Mouse (Mus musculus): ENCODE measurements around the gene Gm20909. TPM values are rescaled to one million over a fixed set of nuclear protein-coding genes. Genes with fewer than 3 reads are reported as not detected.
"Not testable (repeated sequence)": the region's sequence is repeated elsewhere in the genome, so short reads cannot be mapped to it uniquely, and the experiment has no call there.

Gene Gm20909
- not detected in 2 replicates for polyA plus RNA-seq (2014; fragmentation: Nextera tagmentation; extraction: Ambion mirVana)

DNA sequence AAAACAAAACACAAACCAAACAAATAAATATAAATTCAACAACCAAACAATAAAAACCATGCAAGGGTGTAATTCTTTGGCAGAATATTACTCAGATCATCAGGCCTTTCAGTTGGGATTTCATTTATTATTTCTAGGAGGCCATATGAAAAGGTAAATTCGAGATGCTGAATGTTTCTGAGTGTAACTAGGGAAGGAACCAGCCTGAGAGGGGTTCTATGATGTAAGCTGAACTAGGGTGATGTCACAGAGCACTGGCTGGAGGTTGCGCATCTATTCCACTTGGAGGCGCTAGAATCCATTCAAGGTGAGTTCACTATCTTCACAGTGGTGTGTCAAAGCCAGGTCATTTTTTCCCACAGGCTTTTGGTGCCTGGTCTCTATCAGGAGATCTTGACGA is at the start of gene Gm20909:
TSS of gene Gm20909 (plus strand) at position 301 of the 400 bp plus-strand sequence.
- H3K27ac ChIP-seq (ENCODE audit: low read depth, low read length); ATAC-seq (ENCODE audit: low read depth); H3K4me1 ChIP-seq (ENCODE audit: control insufficient read depth, insufficient read depth, low read length); H3K4me3 ChIP-seq (ENCODE audit: low read depth, low read length); H3K36me3 ChIP-seq (ENCODE audit: control insufficient read depth, insufficient read depth, low read length); H3K9ac ChIP-seq (replicated peaks; ENCODE audit: low read depth, low read length); H3K27me3 ChIP-seq (ENCODE audit: control insufficient read depth, insufficient read depth, low read length); H3K9me3 ChIP-seq (ENCODE audit: control insufficient read depth, low read length); H3K4me2 ChIP-seq (ENCODE audit: low read depth, low read length): not testable (repeated sequence)
- no CpG with 5 or more reads among the region's 4 CpGs for WGBS

Other genes with a start within 250 kb of the Gm20909 start
- gene Gm29866, start 170.9 kb upstream of the Gm20909 start, polyA plus RNA-seq (2014; fragmentation: Nextera tagmentation; extraction: Ambion mirVana), result not detected in 2 replicates
- not detected in 2 replicates for gene Gm20865, start 77.0 kb downstream of the Gm20909 start, polyA plus RNA-seq (2014; fragmentation: Nextera tagmentation; extraction: Ambion mirVana)

Data from neural tube, embryonic 14.5 days (tissue).